Comparison of ENCODE assay signal across 20 mouse cellular contexts in the genomic region with DNA sequence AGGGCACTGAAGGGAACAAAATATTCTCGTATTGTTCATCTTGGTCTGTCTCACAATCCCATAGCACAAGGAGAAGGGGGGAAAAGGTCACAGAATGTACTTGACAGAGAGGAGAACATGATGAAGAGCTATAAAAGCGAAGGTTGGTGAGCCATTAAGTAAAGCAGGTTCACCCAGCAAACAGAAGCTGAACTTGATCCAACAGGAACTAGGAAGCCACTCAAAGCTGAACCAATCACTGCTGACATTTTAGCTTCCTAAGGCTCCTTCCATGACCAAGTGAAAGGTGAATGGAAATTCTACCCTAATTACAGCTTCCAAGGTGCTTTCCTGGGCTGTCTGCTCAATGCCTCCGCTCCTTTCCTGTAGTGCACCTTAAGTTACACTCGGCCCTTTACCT.
"Had no signal": no experiment of that assay in that cellular context is flagged by ENCODE, and none has a peak within 500 bp of the region (broad histone marks: within the 10 kb centered on the region; RNA-seq: fewer than 3 reads in every experiment).

No protein-coding gene starts in this region.

- H3K4me3 ChIP-seq: liver, embryonic 12.5 days; lung, embryonic 15.5 days; midbrain, embryonic 10.5 days; midbrain, embryonic 12.5 days; myocyte; neural tube, embryonic 13.5 days; neural tube, embryonic 15.5 days; stomach, embryonic 15.5 days had no signal

- H3K9me3 ChIP-seq: liver, embryonic 12.5 days; lung, embryonic 15.5 days; midbrain, embryonic 10.5 days; midbrain, embryonic 12.5 days; neural tube, embryonic 13.5 days; neural tube, embryonic 15.5 days; stomach, embryonic 15.5 days had no signal

- H3K9ac ChIP-seq: liver, embryonic 12.5 days; liver, embryonic 14.5 days; lung, embryonic 15.5 days; midbrain, embryonic 12.5 days; neural tube, embryonic 13.5 days; neural tube, embryonic 15.5 days; stomach, embryonic 15.5 days had no signal

- H3K27ac ChIP-seq: liver, embryonic 12.5 days; liver, embryonic 14.5 days; lung, embryonic 15.5 days; midbrain, embryonic 10.5 days; midbrain, embryonic 12.5 days; neural tube, embryonic 13.5 days; neural tube, embryonic 15.5 days; stomach, embryonic 15.5 days had no signal

- H3K27me3 ChIP-seq: liver, embryonic 12.5 days; lung, embryonic 15.5 days; midbrain, embryonic 12.5 days; neural tube, embryonic 13.5 days; neural tube, embryonic 15.5 days; stomach, embryonic 15.5 days had no signal

- DNase-seq: lung, adult 2 months; lung, postnatal 4 days; midbrain, embryonic 14.5 days; retina, postnatal 1 day; right cerebral cortex, adult 18-20 months; right cerebral cortex, postnatal 25 days; right cerebral cortex, postnatal 4 days; thymus, adult 18-20 months; thymus, postnatal 14 days; thymus, postnatal 36 days had no signal

- H3K4me1 ChIP-seq: neural tube, embryonic 15.5 days; stomach, embryonic 15.5 days had no signal

- H3K36me3 ChIP-seq: lung, embryonic 15.5 days; midbrain, embryonic 12.5 days; neural tube, embryonic 13.5 days; neural tube, embryonic 15.5 days; stomach, embryonic 15.5 days had no signal

- ATAC-seq: liver, embryonic 12.5 days; midbrain, embryonic 16.5 days had no signal

- H3K4me2 ChIP-seq: liver, embryonic 12.5 days; lung, embryonic 15.5 days; midbrain, embryonic 12.5 days; neural tube, embryonic 13.5 days; neural tube, embryonic 15.5 days; stomach, embryonic 15.5 days had no signal
